Mouse (Mus musculus) T-helper 17 cell (primary cell): ENCODE results near the gene Mrgprf.

ENCODE experiments used
- in situ Hi-C, 2 experiments: fragments of 300-600 bp; cut with MboI, MseI; formaldehyde crosslinking; loops; 1 replicate in 1 of 2; 2 replicates in 1 of 2; pipeline ENCODE4 v1.15.1; 2025; ENCODE audit warnings: high pct_unique_total_duplicates in 2 of 2

Gene Mrgprf

GRCm38 (mm10) chr7:145334428-145335027 lies 33.9 kb downstream of the Mrgprf start:
- in situ Hi-C loops, result loop anchor here (5.0 kb wide), 1 partner anchor 77 kb away; no protein-coding TSS in a partner anchor

- in situ Hi-C loops, result loop anchor here in 1 of 2 experiments (5.0 kb wide), 1 partner anchor 78 kb away; no protein-coding TSS in a partner anchor
These were observed 34.6 kb downstream of the Mrgprf start for GRCm38 (mm10) chr7:145335199-145335598.

DNA sequence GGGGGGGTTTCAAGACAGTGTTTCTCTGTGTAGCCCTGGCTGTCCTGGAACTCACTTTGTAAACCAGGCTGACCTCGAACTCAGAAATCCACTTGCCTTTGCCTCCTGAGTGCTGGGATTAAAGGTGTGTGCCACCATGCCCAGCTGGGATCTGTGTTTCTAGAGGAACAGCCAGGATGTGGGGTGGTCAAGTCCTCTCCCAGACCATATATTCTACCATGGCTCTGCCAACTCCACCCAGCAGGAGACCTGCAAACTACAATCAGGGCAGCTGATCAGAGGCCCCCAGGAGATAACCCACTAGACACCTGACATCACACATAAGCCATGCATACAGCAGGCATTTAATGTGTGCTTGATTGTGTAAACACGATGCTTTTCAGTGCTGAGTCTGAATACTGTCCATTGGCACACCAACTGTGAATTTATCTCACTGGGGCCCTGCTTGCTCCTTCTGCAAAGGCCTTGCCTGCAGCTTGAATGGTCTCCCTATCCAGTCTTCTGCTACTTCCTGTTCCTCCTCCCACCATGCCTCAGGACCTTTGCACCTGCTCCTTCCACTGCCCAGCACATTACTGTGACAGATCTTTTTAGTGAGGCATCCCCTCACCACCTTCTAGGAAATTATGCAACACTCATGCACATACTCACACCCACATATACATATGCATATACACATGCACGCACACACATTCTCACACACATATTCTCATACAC lies 35.1 kb downstream of the Mrgprf start:
- in situ Hi-C loops, result loop anchor here in 1 of 2 experiments (5.0 kb wide), 1 partner anchor 78 kb away; no protein-coding TSS in a partner anchor

- in situ Hi-C loops, result loop anchor here in 1 of 2 experiments (5.0 kb wide), 1 partner anchor 81 kb away; no protein-coding TSS in a partner anchor
These were observed 37.3 kb downstream of the Mrgprf start for GRCm38 (mm10) chr7:145337889-145338288.

GRCm38 (mm10) chr7:145340248-145340904 lies 39.7 kb downstream of the Mrgprf start:
- in situ Hi-C loops, result no loop called here
